Mouse (Mus musculus) ZHBTc4 (cell line): Measurements from ENCODE around the gene Exoc4.

Experiments
- DNase-seq: peaks from one replicate; pipeline ENCODE4 v3.0.0-alpha.2; 2011; ENCODE audit warnings: low read depth, low spot score

Exoc4 gene

DNA sequence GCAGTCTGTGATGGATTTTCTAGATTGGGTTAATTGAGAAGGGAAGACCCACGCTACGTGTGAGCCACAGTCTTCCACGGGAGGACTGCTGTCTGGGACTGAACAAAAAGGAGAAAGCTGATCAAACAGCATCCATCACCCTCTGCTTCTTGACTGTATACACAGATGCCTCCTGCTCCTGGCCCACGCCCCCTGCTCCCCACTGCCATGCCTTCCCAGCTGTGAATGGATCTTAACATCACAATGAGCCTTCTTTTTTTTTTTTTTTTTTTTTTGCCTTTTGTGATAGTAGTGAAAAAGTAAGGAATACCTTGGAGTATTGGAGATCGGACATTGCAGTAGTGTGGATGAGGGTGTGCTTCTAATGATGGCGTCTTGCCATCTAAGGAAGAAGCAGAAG lies 745.0 kb downstream of the Exoc4 start:
- DNase-seq: peak; percentile 39

DNA sequence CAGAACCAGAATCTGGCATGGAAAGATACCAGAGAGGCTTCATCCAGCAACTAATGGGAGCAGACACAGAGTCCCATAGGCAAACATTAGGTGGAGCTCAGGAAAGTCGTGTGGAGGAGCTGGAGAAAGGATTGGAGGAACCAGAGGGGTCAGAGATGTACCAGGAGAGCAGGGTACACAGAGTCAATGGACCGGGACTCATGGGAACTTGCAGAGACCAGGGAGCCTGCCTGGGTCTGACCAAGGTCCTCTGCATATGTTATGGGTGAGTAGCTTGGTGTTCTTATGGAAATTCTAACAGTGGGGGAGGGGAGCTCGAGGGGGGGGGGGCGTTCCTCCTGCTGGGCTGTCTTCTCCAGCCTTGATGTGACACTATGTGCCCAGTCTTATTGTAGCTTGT lies 749.7 kb downstream of the Exoc4 start:
- peak; percentile 51 for DNase-seq

DNA sequence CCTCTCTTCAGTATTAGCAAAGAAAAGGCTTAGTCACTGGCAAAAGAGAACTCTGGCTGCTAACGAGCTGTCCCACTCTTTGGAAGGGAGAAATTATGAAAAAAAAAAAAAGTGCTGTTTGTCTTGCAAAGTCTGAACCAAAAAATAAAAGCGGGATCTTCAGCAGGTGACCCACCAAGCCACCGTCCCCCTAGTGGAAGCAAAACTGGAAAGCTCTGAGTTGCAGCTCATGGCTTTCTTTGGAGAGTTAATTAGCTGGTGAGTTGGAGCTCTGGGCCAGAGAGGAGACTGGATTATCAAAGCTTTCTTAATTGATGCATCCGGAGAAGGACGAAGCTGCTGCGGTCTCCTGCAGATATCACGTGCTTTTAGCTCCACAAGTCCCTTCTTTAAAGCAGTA lies 750.6 kb downstream of the Exoc4 start:
- no peak for DNase-seq

DNA sequence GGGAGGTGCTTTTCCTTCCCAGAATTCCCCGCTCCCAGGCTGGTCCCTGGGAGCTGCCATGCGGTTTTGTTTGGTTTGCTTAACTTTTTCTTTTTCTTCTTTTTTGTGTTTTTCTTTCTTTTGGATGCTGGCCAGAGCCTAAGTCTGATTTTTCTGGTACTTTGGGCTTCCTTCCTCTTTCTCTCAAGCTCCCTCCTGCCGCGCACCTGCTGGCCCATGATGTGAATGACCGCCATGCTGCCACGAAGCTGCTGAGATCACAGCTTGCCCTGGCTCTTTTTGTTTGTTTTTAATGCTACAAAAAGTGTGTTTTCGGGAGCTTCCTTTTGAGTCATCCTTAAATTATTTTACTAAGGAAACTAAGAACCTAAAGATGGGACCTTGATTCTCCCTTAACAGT lies 751.8 kb downstream of the Exoc4 start:
- no peak for DNase-seq

DNA sequence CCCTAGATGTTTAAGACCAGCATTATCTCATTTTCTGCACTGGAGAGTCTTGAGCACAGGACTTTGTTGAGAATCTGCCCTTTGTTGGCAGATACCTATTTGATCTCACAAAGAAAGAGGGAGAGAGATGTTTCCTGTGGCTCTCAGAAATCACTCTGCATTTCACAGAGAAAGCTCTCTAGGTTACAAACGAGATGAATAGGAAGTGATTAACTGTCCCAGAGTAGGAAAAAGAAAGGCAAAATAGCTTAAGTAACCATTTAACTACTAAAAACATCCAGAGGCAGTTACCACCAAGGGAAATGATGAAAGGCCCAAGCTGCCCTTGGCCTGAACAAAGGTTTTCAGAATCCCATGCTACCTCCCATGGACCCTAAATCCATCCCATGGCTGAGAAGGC lies 754.1 kb downstream of the Exoc4 start:
- DNase-seq: peak; percentile 75

DNA sequence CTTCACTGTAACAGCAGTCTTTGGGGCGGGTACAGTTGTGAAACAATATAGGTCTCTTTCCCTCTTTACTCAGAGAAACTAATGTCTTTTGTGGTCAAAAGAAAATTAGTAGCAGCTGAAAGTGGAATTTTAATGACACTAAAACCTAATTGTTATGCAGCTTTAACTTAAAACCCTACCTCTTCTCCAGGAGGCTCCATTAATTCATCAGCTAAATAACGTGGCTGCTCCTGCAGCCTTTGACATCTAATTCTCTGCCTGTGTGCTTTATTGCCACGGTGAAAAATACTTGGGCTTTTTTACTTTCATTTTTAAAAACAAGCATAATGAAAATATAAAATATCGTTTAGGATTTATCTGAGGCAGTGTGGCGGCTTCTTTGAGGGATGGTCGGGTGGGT lies 764.6 kb downstream of the Exoc4 start:
- no peak for DNase-seq
